Mouse (Mus musculus): ENCODE data around the gene Bsph2. TPM values are rescaled to one million over a fixed set of nuclear protein-coding genes. Genes with fewer than 3 reads are reported as not detected.

Bsph2 gene
- polyA plus RNA-seq (2015; fragmentation: Illumina TruSeq; extraction: RNeasy Lipid Tissue Mini Kit (QIAGEN cat#74804); ENCODE audit: low read depth, low replicate concordance) = not detected

GRCm38 (mm10) chr7:13570967-13571366 lies at the start of gene Bsph2:
Bsph2 (minus strand) TSS chr7:13571067.

Other genes with a start within 250 kb of the Bsph2 start
- 0.40 TPM for gene Pla2g4c, start 246.4 kb downstream of the Bsph2 start, polyA plus RNA-seq (2015; fragmentation: Illumina TruSeq; extraction: RNeasy Lipid Tissue Mini Kit (QIAGEN cat#74804); ENCODE audit: low read depth, low replicate concordance)
- gene Cabp5, start 172.9 kb downstream of the Bsph2 start, polyA plus RNA-seq (2015; fragmentation: Illumina TruSeq; extraction: RNeasy Lipid Tissue Mini Kit (QIAGEN cat#74804); ENCODE audit: low read depth, low replicate concordance) = not detected
- not detected for gene Bsph1, start 120.2 kb downstream of the Bsph2 start, polyA plus RNA-seq (2015; fragmentation: Illumina TruSeq; extraction: RNeasy Lipid Tissue Mini Kit (QIAGEN cat#74804); ENCODE audit: low read depth, low replicate concordance)
- gene Sult2a5, start 52.9 kb upstream of the Bsph2 start, polyA plus RNA-seq (2015; fragmentation: Illumina TruSeq; extraction: RNeasy Lipid Tissue Mini Kit (QIAGEN cat#74804); ENCODE audit: low read depth, low replicate concordance) = not detected
- gene Sult2a2, start 162.4 kb upstream of the Bsph2 start, polyA plus RNA-seq (2015; fragmentation: Illumina TruSeq; extraction: RNeasy Lipid Tissue Mini Kit (QIAGEN cat#74804); ENCODE audit: low read depth, low replicate concordance) = not detected